Mouse (Mus musculus) C2C12 (cell line): ENCODE data around the gene Psrc1.

Experiments
- CEBPB ChIP-seq: IDR thresholded peaks from one replicate; pipeline ENCODE4 v1.6.1; 2011; ENCODE audit warnings: low read depth, mild to moderate bottlenecking, control low read depth, moderate library complexity
- CTCF ChIP-seq: IDR thresholded peaks from one replicate; pipeline ENCODE4 v1.5.1; 2011; ENCODE audit not compliant: control insufficient read depth, insufficient read depth, insufficient read length
- FOSL1 ChIP-seq: IDR thresholded peaks from one replicate; pipeline ENCODE4 v1.8.0; 2011; ENCODE audit warnings: mild to moderate bottlenecking, low read length; ENCODE audit not compliant: poor library complexity, insufficient read depth, severe bottlenecking
- MAX ChIP-seq: IDR thresholded peaks from one replicate; pipeline ENCODE4 v1.6.1; 2011; ENCODE audit warnings: mild to moderate bottlenecking, control low read depth
- MYOD1 ChIP-seq: IDR thresholded peaks from one replicate; pipeline ENCODE4 v1.6.1; 2011; ENCODE audit warnings: low read depth; ENCODE audit not compliant: control insufficient read depth, insufficient read length
- USF1 ChIP-seq: IDR thresholded peaks from one replicate; pipeline ENCODE4 v1.6.1; 2011; ENCODE audit warnings: low read depth, mild to moderate bottlenecking, control low read depth, moderate library complexity

GRCm38 (mm10) chr3:108405536-108406305 is 22.1 kb downstream of the Psrc1 start:
- TF ChIP-seq CTCF (no peak), MYOD1 (no peak), CEBPB (no peak), MAX (no peak), USF1 (no peak), FOSL1 (no peak)
